Mouse (Mus musculus): ENCODE data around the gene Tex33.
A peak's percentile ranks its signal among the peaks of the same experiment; 100 is the strongest.

The Tex33 gene

GRCm38 (mm10) chr15:78395478-78395962 is at the start of gene Tex33:
Gene Tex33 (minus strand): TSS chr15:78395912.
- DNase-seq = no peak

- no peak for DNase-seq
Measured at GRCm38 (mm10) chr15:78443857-78444256, 48.1 kb upstream of the Tex33 start.

GRCm38 (mm10) chr15:78442231-78442630 is 46.5 kb upstream of the Tex33 start:
- DNase-seq = no peak

GRCm38 (mm10) chr15:78438973-78439372 is 43.3 kb upstream of the Tex33 start:
- no peak for DNase-seq

GRCm38 (mm10) chr15:78438505-78438904 is 42.8 kb upstream of the Tex33 start:
- no peak for DNase-seq

- DNase-seq = no peak
Measured at GRCm38 (mm10) chr15:78438018-78438394, 42.3 kb upstream of the Tex33 start.

GRCm38 (mm10) chr15:78437237-78438017 is 41.7 kb upstream of the Tex33 start:
- peak; percentile 55 to 67 for DNase-seq

- DNase-seq = peak; percentile 95 to 96
Measured at GRCm38 (mm10) chr15:78436380-78437192, 40.9 kb upstream of the Tex33 start.

GRCm38 (mm10) chr15:78435681-78436080 is 40.0 kb upstream of the Tex33 start:
- DNase-seq = peak in 1 of 2 experiments; percentile 33

- peak; percentile 51 to 60 for DNase-seq
Measured at GRCm38 (mm10) chr15:78434896-78435520, 39.3 kb upstream of the Tex33 start.

- no peak for DNase-seq
Measured at GRCm38 (mm10) chr15:78431541-78432121, 35.9 kb upstream of the Tex33 start.

GRCm38 (mm10) chr15:78430874-78431273 is 35.2 kb upstream of the Tex33 start:
- peak in 1 of 2 experiments; percentile 9 for DNase-seq

- DNase-seq = peak; percentile 8 to 11
Measured at GRCm38 (mm10) chr15:78429871-78430622, 34.3 kb upstream of the Tex33 start.

GRCm38 (mm10) chr15:78429139-78429459 is 33.4 kb upstream of the Tex33 start:
- DNase-seq = no peak

GRCm38 (mm10) chr15:78428391-78429138 is 32.9 kb upstream of the Tex33 start, which contains the start of gene Kctd17:
Gene Kctd17 (plus strand): TSS chr15:78428564.
- peak; percentile 89 to 93 for DNase-seq

- DNase-seq = no peak
Measured at GRCm38 (mm10) chr15:78425230-78425629, 29.5 kb upstream of the Tex33 start.

- no peak for DNase-seq
Measured at GRCm38 (mm10) chr15:78424507-78424906, 28.8 kb upstream of the Tex33 start.

- DNase-seq = peak; percentile 83 to 93
Measured at GRCm38 (mm10) chr15:78422046-78422956, 26.6 kb upstream of the Tex33 start.

- DNase-seq = no peak
Measured at GRCm38 (mm10) chr15:78420395-78420794, 24.7 kb upstream of the Tex33 start.

- DNase-seq = no peak
Measured at GRCm38 (mm10) chr15:78416937-78417336, 21.2 kb upstream of the Tex33 start.

All from cerebellum, postnatal 25 days (tissue).